Mouse (Mus musculus) retina, postnatal 1 day (tissue): ENCODE data around the gene Cox20.
"Not testable (repeated sequence)": the region's sequence is repeated elsewhere in the genome, so short reads cannot be mapped to it uniquely, and the experiment has no call there.

ENCODE experiments used
- DNase-seq: peaks from one replicate; pipeline ENCODE4 v3.0.0-alpha.2; 2012

Cox20 gene

GRCm38 (mm10) chr1:178320723-178321590, 2.0 kb downstream of the Cox20 start:
- peak; percentile 38 for DNase-seq

GRCm38 (mm10) chr1:178321730-178322357, 2.9 kb downstream of the Cox20 start:
- DNase-seq, result no peak

GRCm38 (mm10) chr1:178323235-178323634, 4.3 kb downstream of the Cox20 start:
- DNase-seq, result no peak

- no peak for DNase-seq
Measured at GRCm38 (mm10) chr1:178324568-178324967, 5.6 kb downstream of the Cox20 start.

- DNase-seq, result no peak
Measured at GRCm38 (mm10) chr1:178326357-178326756, 7.4 kb downstream of the Cox20 start.

- no peak for DNase-seq
Measured at GRCm38 (mm10) chr1:178326950-178327349, 8.0 kb downstream of the Cox20 start.

- DNase-seq, result no peak
Measured at GRCm38 (mm10) chr1:178329017-178329416, 10.1 kb downstream of the Cox20 start.

GRCm38 (mm10) chr1:178329946-178330345, 11.0 kb downstream of the Cox20 start:
- no peak for DNase-seq

- no peak for DNase-seq
Measured at GRCm38 (mm10) chr1:178335860-178336261, 16.9 kb downstream of the Cox20 start.

GRCm38 (mm10) chr1:178336289-178336775, 17.4 kb downstream of the Cox20 start:
- DNase-seq, result peak; percentile 96

- DNase-seq, result no peak
Measured at GRCm38 (mm10) chr1:178336777-178337481, 18.0 kb downstream of the Cox20 start.

GRCm38 (mm10) chr1:178337551-178338317, 18.8 kb downstream of the Cox20 start, which contains the start of gene Hnrnpu:
Gene Hnrnpu, minus strand, starts transcription at chr1:178337797.
- DNase-seq, result peak; percentile 97

GRCm38 (mm10) chr1:178338318-178338641, 19.4 kb downstream of the Cox20 start:
- DNase-seq, result peak; percentile 43

- no peak for DNase-seq
Measured at GRCm38 (mm10) chr1:178340213-178340612, 21.3 kb downstream of the Cox20 start.

- no peak for DNase-seq
Measured at GRCm38 (mm10) chr1:178341435-178341834, 22.5 kb downstream of the Cox20 start.

GRCm38 (mm10) chr1:178342063-178342462, 23.1 kb downstream of the Cox20 start:
- no peak for DNase-seq

- DNase-seq, result no peak
Measured at GRCm38 (mm10) chr1:178342612-178343011, 23.7 kb downstream of the Cox20 start.

GRCm38 (mm10) chr1:178344071-178344805, 25.3 kb downstream of the Cox20 start:
- DNase-seq, result not testable (repeated sequence)

GRCm38 (mm10) chr1:178350792-178351191, 31.9 kb downstream of the Cox20 start:
- DNase-seq, result no peak

GRCm38 (mm10) chr1:178351643-178352042, 32.7 kb downstream of the Cox20 start:
- DNase-seq, result no peak

GRCm38 (mm10) chr1:178354576-178354975, 35.6 kb downstream of the Cox20 start:
- DNase-seq, result no peak
